Mouse (Mus musculus) thymus, adult 2 months (tissue): Measurements from ENCODE around the gene Tmem136.

ENCODE experiments used
- CTCF ChIP-seq: fragments of 200-500 bp; IDR thresholded peaks from 2 replicates; pipeline ENCODE4 v1.5.1; 2012; ENCODE audit warnings: mild to moderate bottlenecking, control low read depth, low read length, moderate library complexity, borderline replicate concordance; ENCODE audit not compliant: control insufficient read depth, poor library complexity, insufficient read depth; ENCODE audit errors: extremely low read depth
- POLR2A ChIP-seq: fragments of 200-500 bp; IDR thresholded peaks from 2 replicates; pipeline ENCODE4 v1.6.1; 2012; ENCODE audit warnings: mild to moderate bottlenecking, low read length, control low read depth, moderate library complexity; ENCODE audit not compliant: control insufficient read depth, poor library complexity, insufficient read depth; ENCODE audit errors: extremely low read depth

DNA sequence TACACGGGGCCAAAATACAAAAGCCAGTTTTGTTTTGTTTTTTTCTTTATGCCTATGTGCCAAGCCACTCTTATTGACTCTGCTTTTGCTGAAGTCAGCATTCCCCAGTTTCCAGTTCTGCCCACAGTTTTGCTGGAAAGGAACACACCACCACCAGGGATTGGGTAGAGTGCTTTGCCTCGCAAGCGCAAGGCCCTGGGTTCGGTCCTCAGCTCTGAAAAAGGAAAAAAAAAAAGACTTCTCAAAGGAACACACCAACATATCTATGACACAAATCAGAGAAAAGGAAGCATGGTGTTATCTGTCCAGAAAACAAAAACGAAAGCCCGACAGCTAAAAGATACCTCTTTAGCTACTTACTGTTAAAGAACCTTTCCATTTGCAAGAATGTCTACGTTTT is 7.2 kb downstream of the Tmem136 start:
- TF ChIP-seq CTCF: no peak
- no peak for TF ChIP-seq POLR2A
